Mouse (Mus musculus) liver, embryonic 14.5 days (tissue): ENCODE data around the gene Evpl.
A peak's percentile ranks its signal among the peaks of the same experiment; 100 is the strongest.

Experiments used
- CTCF ChIP-seq: IDR thresholded peaks from 2 replicates; pipeline ENCODE4 v1.5.1; 2016; ENCODE audit warnings: antibody characterized with exemption, low read depth, control low read depth
- EP300 ChIP-seq: IDR thresholded peaks from 2 replicates; pipeline ENCODE4 v1.6.1; 2016; ENCODE audit warnings: antibody characterized with exemption, low read depth

- TF ChIP-seq CTCF (0 out of 2 replicates have a peak, but pooled peaks have one; percentile 33), EP300 (no peak)
These were observed 29.8 kb upstream of the Evpl start for GRCm38 (mm10) chr11:116267637-116268036.
